Mouse (Mus musculus): Measurements from ENCODE around the gene Thtpa.

- TF ChIP-seq POLR2A (IDR thresholded peaks at IDR 0.05; ENCODE audit: control insufficient read depth in 1 of 2, insufficient read depth in 1 of 2, low read depth in 1 of 2, low read length in 2 of 2, poor library complexity in 1 of 2) (no peak), CTCF (IDR thresholded peaks at IDR 0.05 in 2 of 3, conservative IDR thresholded peaks at IDR 0.05 in 1 of 3; ENCODE audit: control insufficient read depth in 1 of 3, insufficient read depth in 1 of 3, low read depth in 2 of 3, low read length in 3 of 3, poor library complexity in 1 of 3, severe bottlenecking in 1 of 3) (no peak), ETS1 (IDR thresholded peaks at IDR 0.05; ENCODE audit: low read depth, low read length) (no peak), SIN3A (IDR thresholded peaks at IDR 0.05; ENCODE audit: low read length) (no peak), NELFE (IDR thresholded peaks at IDR 0.05; ENCODE audit: low read depth, low read length) (no peak), EP300 (IDR thresholded peaks at IDR 0.05; ENCODE audit: low read depth in 1 of 2, low read length in 2 of 2) (no peak), HCFC1 (IDR thresholded peaks at IDR 0.05; ENCODE audit: low read depth, low read length) (no peak), GATA1 (IDR thresholded peaks at IDR 0.05; ENCODE audit: low read depth, low read length) (no peak), USF1 (IDR thresholded peaks at IDR 0.05; ENCODE audit: low read depth, low read length) (no peak), ZC3H11A (IDR thresholded peaks at IDR 0.05; ENCODE audit: low read depth, low read length) (no peak), ZKSCAN1 (IDR thresholded peaks at IDR 0.05; ENCODE audit: low read depth, low read length) (no peak)
These were observed 41.1 kb downstream of the Thtpa start for GRCm38 (mm10) chr14:55135676-55136075.

Measured in MEL (cell line).